Mouse (Mus musculus) common myeloid progenitor, adult 5-6 weeks (primary cell): ENCODE data around the gene Rab7. TPM values are rescaled to one million over a fixed set of nuclear protein-coding genes. Genes with fewer than 3 reads are reported as not detected.
A peak's percentile ranks its signal among the peaks of the same experiment; 100 is the strongest.
"Not testable (repeated sequence)": the region's sequence is repeated elsewhere in the genome, so short reads cannot be mapped to it uniquely, and the experiment has no call there.

Experiments used
- ATAC-seq: replicated peaks from 2 replicates; pipeline ENCODE4 v1.8.0; 2016; ENCODE audit warnings: low read depth, mild to moderate bottlenecking, moderate TSS enrichment, inconsistent platforms; ENCODE audit not compliant: poor library complexity, severe bottlenecking
- total RNA-seq: library from RNA; stranded (forward); fragments of 200-1000, 187-1606 nt; gene quantifications from 2 replicates; pipeline ENCODE4 v1.2.3, GENCODE M21; 2017

The Rab7 gene
- total RNA-seq, 1 experiment from 2014 or later, result 94.2 TPM

GRCm38 (mm10) chr6:88009209-88009608 is 35.9 kb downstream of the Rab7 start:
- peak; percentile 39; the same call in 1 of the 2 replicates for ATAC-seq

GRCm38 (mm10) chr6:88004773-88005172 is 40.3 kb downstream of the Rab7 start:
- not testable (repeated sequence) for ATAC-seq

GRCm38 (mm10) chr6:88003439-88003838 is 41.6 kb downstream of the Rab7 start:
- no peak for ATAC-seq

- no peak for ATAC-seq
Observed at GRCm38 (mm10) chr6:87998358-87998757, 46.7 kb downstream of the Rab7 start.

- peak; percentile 82 for ATAC-seq
Observed at GRCm38 (mm10) chr6:87997706-87998265, 47.3 kb downstream of the Rab7 start.

GRCm38 (mm10) chr6:87996606-87997005 is 48.5 kb downstream of the Rab7 start:
- ATAC-seq, result no peak

- no peak for ATAC-seq
Observed at GRCm38 (mm10) chr6:87995519-87995918, 49.6 kb downstream of the Rab7 start.

GRCm38 (mm10) chr6:87993790-87994571 is 51.1 kb downstream of the Rab7 start:
- no peak for ATAC-seq

GRCm38 (mm10) chr6:87992733-87993132 is 52.3 kb downstream of the Rab7 start:
- ATAC-seq, result peak; percentile 82

- ATAC-seq, result no peak
Observed at GRCm38 (mm10) chr6:87991886-87992285, 53.2 kb downstream of the Rab7 start.

GRCm38 (mm10) chr6:87991216-87991615 is 53.9 kb downstream of the Rab7 start:
- no peak; the same call in 1 of the 2 replicates for ATAC-seq

- no peak for ATAC-seq
Observed at GRCm38 (mm10) chr6:87982506-87982905, 62.6 kb downstream of the Rab7 start.

GRCm38 (mm10) chr6:87981547-87982256 is 63.4 kb downstream of the Rab7 start, which contains the start of gene H1fx:
Gene H1fx, minus strand, starts transcription at chr6:87981637.
- ATAC-seq, result peak; percentile 40

GRCm38 (mm10) chr6:87981030-87981485 is 64.0 kb downstream of the Rab7 start:
- ATAC-seq, result no peak; the same call in 1 of the 2 replicates

- peak; percentile 91 for ATAC-seq
Observed at GRCm38 (mm10) chr6:87980374-87981029, 64.6 kb downstream of the Rab7 start.

- no peak for ATAC-seq
Observed at GRCm38 (mm10) chr6:87979728-87980127, 65.3 kb downstream of the Rab7 start.

- ATAC-seq, result no peak
Observed at GRCm38 (mm10) chr6:87970041-87970440, 75.0 kb downstream of the Rab7 start.

GRCm38 (mm10) chr6:87962457-87962856 is 82.6 kb downstream of the Rab7 start:
- ATAC-seq, result not testable (repeated sequence)
